Mouse (Mus musculus): ENCODE data around the gene Akap2.

Akap2 gene

DNA sequence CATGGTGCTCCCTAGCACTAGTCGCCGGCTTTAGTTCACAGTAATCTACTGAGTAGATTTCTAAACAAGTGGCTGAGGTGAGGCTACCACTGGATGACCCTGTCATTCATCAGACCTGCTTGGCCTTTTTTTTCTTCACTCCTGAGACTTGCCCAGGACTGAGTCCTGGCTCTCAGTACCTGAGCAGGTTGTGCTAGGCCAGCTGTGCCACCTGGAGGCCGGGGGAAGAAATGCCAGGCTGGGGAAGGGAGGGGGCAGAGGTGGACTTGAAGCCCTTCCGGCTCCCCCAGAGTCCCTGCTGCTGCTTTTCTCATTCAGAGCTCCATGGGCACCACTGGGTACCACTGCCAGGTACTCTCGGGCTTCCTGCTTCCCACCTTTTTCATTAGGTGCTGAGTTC, 71.3 kb downstream of the Akap2 start:
- in situ Hi-C loops (cut with MboI; ENCODE audit: low sequenced_read_pairs) = no loop called here

- in situ Hi-C loops (cut with MboI; ENCODE audit: low sequenced_read_pairs) = no loop called here
Measured at GRCm38 (mm10) chr4:57789118-57789517, 71.7 kb downstream of the Akap2 start.

DNA sequence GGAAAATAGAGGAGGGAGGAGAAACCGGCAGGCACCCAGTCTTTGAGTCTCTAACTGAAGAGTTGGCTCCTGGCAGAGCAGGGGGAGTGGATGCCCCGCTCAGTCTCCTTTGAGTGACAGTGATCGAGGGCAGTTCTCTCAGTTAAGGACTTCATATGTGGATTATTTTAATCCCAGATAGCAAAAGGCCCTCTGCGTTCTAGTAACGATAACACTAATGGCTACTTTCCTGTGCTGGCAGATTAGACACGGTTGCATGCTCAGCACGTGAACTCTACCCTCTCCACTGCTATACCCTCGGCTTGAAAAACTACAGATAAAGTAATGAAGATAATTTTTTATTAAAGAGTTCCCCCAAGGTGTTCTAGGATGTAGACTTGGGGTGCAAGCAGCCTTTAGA, 76.5 kb downstream of the Akap2 start:
- in situ Hi-C loops (cut with MboI; ENCODE audit: low sequenced_read_pairs) = loop anchor here (10.0 kb wide), 1 partner anchor 119 kb away; no protein-coding TSS in a partner anchor

DNA sequence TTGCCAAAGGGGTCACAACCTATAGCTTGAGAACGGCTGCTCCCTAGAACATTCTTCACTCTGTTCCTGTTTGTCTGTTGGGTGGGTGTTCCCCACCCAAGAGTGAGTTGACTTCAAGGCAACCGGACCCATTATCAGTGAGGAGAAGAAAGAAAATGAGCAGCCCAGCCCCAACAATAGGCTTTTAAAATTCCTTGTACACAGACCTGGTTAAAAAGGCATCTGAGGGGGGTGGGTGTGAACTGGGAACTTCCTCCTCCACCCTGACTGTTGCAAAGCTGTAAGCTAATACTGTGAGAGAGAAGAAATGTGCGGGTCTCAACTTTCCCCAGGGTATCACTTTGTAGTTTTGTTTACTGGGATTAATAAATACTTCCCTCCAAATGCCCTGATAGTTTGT, 77.1 kb downstream of the Akap2 start:
- in situ Hi-C loops (cut with MboI; ENCODE audit: low sequenced_read_pairs) = loop anchor here (10.0 kb wide), 1 partner anchor 120 kb away; no protein-coding TSS in a partner anchor

- in situ Hi-C loops (cut with MboI; ENCODE audit: low sequenced_read_pairs) = loop anchor here (10.0 kb wide), 1 partner anchor 123 kb away; no protein-coding TSS in a partner anchor
Measured at GRCm38 (mm10) chr4:57797548-57798285, 80.3 kb downstream of the Akap2 start.

- in situ Hi-C loops (cut with MboI; ENCODE audit: low sequenced_read_pairs) = loop anchor here (10.0 kb wide), 1 partner anchor 124 kb away; no protein-coding TSS in a partner anchor
Measured at GRCm38 (mm10) chr4:57798286-57799018, 81.0 kb downstream of the Akap2 start.

GRCm38 (mm10) chr4:57799297-57799696, 81.8 kb downstream of the Akap2 start:
- in situ Hi-C loops (cut with MboI; ENCODE audit: low sequenced_read_pairs) = loop anchor here (10.0 kb wide), 1 partner anchor 124 kb away; no protein-coding TSS in a partner anchor

DNA sequence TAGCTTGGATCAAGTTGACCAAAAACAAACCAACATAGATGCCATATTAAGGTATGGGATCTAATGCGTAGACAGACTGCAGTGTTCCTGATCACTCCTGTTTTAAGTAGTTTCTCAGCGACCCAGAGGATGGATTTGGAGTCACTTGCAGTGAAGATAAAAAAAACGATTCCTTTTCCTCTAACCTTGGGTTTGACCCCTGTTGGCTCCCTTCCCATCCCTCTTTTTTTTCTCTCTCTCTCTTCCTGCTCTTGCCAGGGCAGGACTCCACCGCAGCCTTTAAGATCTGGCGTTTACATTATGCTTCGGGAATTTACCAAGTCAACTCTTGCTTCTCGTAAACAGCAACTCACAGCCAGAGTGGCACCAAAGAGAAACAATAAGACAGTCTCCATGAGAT, 83.8 kb downstream of the Akap2 start:
- in situ Hi-C loops (cut with MboI; ENCODE audit: low sequenced_read_pairs) = no loop called here

DNA sequence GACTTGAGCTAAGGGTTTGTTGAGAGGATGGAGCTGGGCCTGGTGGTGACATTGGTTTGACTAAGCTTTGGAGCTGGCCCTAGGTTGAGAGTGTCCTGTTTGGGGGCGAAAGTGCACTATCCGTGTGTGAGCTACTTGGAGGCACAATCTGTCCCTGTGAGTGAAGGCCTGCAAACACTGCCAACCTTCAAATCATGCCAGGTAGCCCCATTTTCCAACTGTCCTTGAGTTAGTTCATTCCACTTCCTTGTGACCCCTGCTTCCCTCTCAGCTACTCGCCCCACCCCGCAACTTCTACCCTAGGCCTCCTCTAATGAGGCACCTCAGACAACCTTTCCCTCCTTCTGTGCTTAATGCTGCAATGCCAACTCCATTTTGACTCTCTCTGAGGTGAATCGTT, 84.5 kb downstream of the Akap2 start:
- in situ Hi-C loops (cut with MboI; ENCODE audit: low sequenced_read_pairs) = no loop called here

DNA sequence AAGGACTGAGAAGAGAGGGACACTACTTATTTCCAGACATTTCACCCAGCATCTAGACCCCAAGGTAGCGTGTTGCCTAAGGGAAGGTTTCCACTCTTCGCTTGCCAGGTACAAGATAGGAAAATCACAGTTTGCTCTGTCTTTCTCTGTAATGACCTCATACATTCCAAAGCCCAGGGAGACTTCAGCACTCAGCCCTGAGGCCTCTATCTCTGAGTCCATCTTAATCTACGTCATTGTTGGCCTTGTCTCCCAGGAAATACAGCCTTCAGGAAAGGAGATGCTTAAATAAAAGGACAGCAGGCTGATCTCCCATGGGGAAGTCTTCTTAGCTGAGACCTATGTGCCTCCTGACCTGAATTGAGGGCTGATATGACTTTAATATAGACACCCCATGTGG, 85.0 kb downstream of the Akap2 start:
- in situ Hi-C loops (cut with MboI; ENCODE audit: low sequenced_read_pairs) = no loop called here

GRCm38 (mm10) chr4:57804902-57805301, 87.4 kb downstream of the Akap2 start:
- in situ Hi-C loops (cut with MboI; ENCODE audit: low sequenced_read_pairs) = no loop called here

DNA sequence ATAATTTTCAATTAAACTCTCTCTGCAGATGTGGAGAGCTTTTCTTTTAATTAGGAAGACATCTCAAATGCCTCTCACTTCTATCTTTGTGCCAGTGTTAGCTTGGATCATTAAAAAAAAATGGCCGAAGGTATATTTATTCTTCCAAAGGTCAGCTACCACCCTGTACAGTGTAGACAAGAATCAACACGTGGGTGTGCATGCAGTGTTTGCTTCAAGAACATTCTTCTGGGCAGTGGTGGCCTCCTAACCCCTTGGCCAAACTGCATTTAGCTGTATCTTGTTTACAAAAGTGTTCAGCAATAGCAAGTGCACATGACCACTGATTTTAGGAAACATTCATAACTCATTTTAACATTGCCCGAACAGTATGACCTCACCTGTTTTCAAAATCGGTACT, 92.0 kb downstream of the Akap2 start:
- in situ Hi-C loops (cut with MboI; ENCODE audit: low sequenced_read_pairs) = no loop called here

DNA sequence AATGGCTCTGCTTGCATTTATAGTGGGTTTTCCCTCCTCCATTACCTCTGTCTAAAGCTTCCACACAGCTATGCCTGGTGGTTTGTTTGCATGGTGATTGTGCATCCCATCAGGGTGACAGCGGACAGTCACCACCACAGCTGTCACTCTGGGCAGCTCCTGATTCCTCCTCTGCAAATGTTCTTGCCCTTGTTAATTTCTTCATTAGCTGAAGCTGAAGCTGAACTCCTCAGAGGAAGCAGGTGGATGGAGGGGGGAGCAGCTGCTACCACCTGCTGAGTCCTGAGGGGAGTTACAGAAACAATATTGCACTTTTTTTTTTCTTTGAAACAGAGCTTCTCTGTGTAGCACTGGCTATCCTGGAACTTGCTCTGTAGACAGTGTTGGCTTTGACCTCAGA, 94.6 kb downstream of the Akap2 start:
- in situ Hi-C loops (cut with MboI; ENCODE audit: low sequenced_read_pairs) = no loop called here

DNA sequence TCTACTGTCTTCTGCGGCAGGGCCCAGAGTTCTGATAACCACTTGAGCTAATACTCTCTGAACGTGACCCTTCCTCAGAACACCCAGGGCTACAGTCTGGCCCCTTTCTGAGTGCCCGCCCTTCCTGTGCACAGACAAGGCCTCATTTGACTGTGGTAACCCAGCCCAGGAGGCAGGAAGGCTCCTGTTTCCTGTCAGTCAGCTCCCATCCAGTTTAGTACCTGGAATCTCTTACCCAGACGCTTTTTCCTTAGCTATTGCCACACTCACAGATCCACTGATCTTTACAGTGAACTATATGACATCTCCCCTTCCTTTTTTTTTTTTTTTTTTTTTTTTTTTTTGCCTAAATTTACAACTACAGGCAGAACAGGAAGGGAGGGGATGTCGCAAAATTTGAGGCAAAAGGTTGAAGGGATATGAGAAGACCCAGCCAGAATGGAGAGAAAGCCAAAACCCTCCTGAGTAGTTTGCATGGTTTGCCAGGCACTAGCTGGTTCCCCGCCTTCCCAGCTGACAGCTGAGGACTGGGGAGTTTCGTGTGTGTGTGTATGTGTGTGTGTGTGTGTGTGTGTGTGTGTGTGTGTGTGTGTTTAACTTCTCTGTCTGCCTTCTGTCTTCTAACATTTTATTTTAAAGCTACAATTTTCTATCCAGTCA, 95.6 kb downstream of the Akap2 start:
- in situ Hi-C loops (cut with MboI; ENCODE audit: low sequenced_read_pairs) = no loop called here

- in situ Hi-C loops (cut with MboI; ENCODE audit: low sequenced_read_pairs) = no loop called here
Measured at GRCm38 (mm10) chr4:57813576-57813945, 96.1 kb downstream of the Akap2 start.

DNA sequence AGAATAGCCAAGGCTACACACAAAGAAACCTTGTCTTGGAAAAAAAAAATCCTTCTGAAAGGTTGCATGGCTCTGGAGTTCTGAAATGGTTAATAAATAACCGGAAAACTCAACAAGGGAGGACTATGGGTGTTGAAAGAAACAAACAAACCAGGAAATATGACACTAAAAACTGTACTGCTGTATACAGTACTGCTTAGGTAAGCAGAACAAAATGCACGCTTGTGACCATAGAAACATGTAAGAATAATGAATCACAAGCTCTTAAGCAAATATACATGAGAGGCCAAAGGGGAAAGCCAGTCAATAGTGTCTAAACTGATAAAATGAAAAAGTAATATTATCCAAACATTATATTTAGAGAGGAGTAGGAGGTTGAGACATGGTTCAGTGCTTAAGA, 97.9 kb downstream of the Akap2 start:
- in situ Hi-C loops (cut with MboI; ENCODE audit: low sequenced_read_pairs) = no loop called here

GRCm38 (mm10) chr4:57816146-57816545, 98.7 kb downstream of the Akap2 start:
- in situ Hi-C loops (cut with MboI; ENCODE audit: low sequenced_read_pairs) = no loop called here

- in situ Hi-C loops (cut with MboI; ENCODE audit: low sequenced_read_pairs) = no loop called here
Measured at GRCm38 (mm10) chr4:57820839-57821374, 103.5 kb downstream of the Akap2 start.

DNA sequence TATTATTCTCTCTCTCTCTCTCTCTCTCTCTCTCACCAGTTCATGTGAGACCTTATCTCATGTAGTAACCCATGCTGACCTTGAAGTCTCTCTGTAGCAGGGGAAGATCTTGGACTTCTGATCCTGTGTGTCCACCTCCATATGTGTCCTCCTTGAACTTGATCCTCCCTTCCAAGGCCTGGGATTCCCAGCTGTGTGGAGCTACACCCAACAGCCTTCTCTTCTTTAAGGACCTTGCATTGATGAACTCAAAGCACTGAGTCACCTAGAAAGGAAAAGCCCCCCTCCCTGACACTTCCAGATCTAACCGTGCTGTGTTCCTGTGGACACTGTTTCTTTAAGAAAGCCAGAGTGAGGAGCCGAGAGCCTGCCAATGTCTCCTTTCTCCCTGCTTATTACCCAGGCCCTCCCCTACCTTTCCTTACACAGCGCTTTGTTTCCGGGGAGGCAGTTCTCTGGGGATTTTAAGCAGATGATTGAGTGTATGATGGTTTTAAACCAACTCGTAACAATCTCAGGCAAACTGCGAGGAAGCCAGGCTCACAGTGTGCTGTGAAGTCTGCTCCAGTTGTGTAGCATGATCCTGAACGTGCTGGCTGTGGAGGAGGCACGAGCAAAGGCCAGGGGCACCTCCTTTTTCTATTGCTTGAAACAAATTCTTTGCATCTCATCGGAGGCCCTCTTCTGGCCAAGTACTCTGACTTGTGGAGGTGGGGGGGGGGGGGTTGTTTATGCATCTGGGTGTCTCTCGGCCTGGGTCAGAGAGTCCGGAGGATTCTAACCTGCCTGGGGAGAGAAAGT, 104.3 kb downstream of the Akap2 start:
- in situ Hi-C loops (cut with MboI; ENCODE audit: low sequenced_read_pairs) = no loop called here

GRCm38 (mm10) chr4:57822641-57823040, 105.2 kb downstream of the Akap2 start:
- in situ Hi-C loops (cut with MboI; ENCODE audit: low sequenced_read_pairs) = no loop called here

All from CH12F3 (cell line).